ENCODE assay signal across 8 mouse cellular contexts in genomic region chr17:86169092-86169491, GRCm38 (mm10). TPM values are rescaled to one million over a fixed set of nuclear protein-coding genes. Genes with fewer than 3 reads are reported as not detected.
DNase-seq lines count a peak whose midpoint lies in the region; ATAC-seq lines count a peak whose summit lies in the region.

No protein-coding gene starts in this region.

- intact Hi-C loops in left cerebral cortex, postnatal 4 days (cut with DNase I): loop anchor here (5.0 kb wide), 1 partner anchor 273 kb away; no protein-coding TSS in a partner anchor

- DNase-seq in left cerebral cortex, adult 18-20 months (ENCODE audit: low spot score in 2 of 2): peak; percentile 38 to 51
- DNase-seq in left cerebral cortex, postnatal 4 days: no peak
- DNase-seq in cerebellum, postnatal 14 days: peak; percentile 37 to 50
- DNase-seq in kidney, postnatal 36 days: no peak

- no peak overlapping the region for H3K27ac ChIP-seq in heart, embryonic 15.5 days
- H3K27ac ChIP-seq in liver, embryonic 16.5 days (ENCODE audit: low read length): no peak overlapping the region

- H3K4me1 ChIP-seq in heart, embryonic 15.5 days (replicated peaks): peaks cover 33% of the 10 kb centered on the region
- peaks cover 10% of the 10 kb centered on the region for H3K4me1 ChIP-seq in liver, embryonic 16.5 days (ENCODE audit: control insufficient read depth, low read depth, low read length)

- no peaks in the 10 kb centered on the region for H3K9me3 ChIP-seq in heart, embryonic 15.5 days (replicated peaks)
- no peaks in the 10 kb centered on the region for H3K9me3 ChIP-seq in liver, embryonic 16.5 days (replicated peaks; ENCODE audit: control insufficient read depth, low read length)

- WGBS in heart, embryonic 15.5 days: 8% methylated on average over 6 of the region's 6 CpGs
- 29% methylated on average over 6 of the region's 6 CpGs for WGBS in liver, embryonic 16.5 days (ENCODE audit: insufficient replicate concordance)

- H3K9ac ChIP-seq in heart, embryonic 15.5 days: peak overlapping the region; percentile 94
- H3K9ac ChIP-seq in liver, embryonic 16.5 days (ENCODE audit: low read depth, low read length): no peak overlapping the region; the same call in 1 of the 2 replicates

- peak overlapping the region; percentile 85 for H3K4me3 ChIP-seq in heart, embryonic 15.5 days
- peak overlapping the region; percentile 74 for H3K4me3 ChIP-seq in liver, embryonic 16.5 days (ENCODE audit: low read depth, low read length)

- no peak for ATAC-seq in heart, embryonic 15.5 days (replicated peaks; ENCODE audit: insufficient number of reproducible peaks, insufficient read depth, low FRiP score, low read depth)
- ATAC-seq in liver, embryonic 16.5 days (ENCODE audit: low read depth): no peak
- ATAC-seq in megakaryocyte-erythroid progenitor cell, adult 5-6 weeks (replicated peaks; ENCODE audit: low FRiP score, low TSS enrichment, poor library complexity, severe bottlenecking): no peak
- no peak for ATAC-seq in erythroblast, adult 5-6 weeks (replicated peaks; ENCODE audit: low FRiP score, poor library complexity, severe bottlenecking)

- H3K27me3 ChIP-seq in heart, embryonic 15.5 days: no peaks in the 10 kb centered on the region
- peaks cover 36% of the 10 kb centered on the region for H3K27me3 ChIP-seq in liver, embryonic 16.5 days (ENCODE audit: control insufficient read depth, insufficient read depth, low read depth, low read length)

- H3K4me2 ChIP-seq in heart, embryonic 15.5 days: peak overlapping the region; percentile 80
- peak overlapping the region; percentile 86 for H3K4me2 ChIP-seq in liver, embryonic 16.5 days (ENCODE audit: low read depth, low read length)

- H3K36me3 ChIP-seq in heart, embryonic 15.5 days: peaks cover 6% of the 10 kb centered on the region; the same call in 1 of the 2 replicates
- no peaks in the 10 kb centered on the region; the same call in 1 of the 2 replicates for H3K36me3 ChIP-seq in liver, embryonic 16.5 days (ENCODE audit: control insufficient read depth, insufficient read depth)

RNA-seq across cellular contexts. Expression of gene Prkce, which starts 1.5 kb away (rescaled TPM):
- 100 to 1,000 TPM; 270 to 276 TPM for total RNA-seq in left cerebral cortex, adult 18-20 months (2021)
- total RNA-seq in left cerebral cortex, postnatal 4 days (2021): 100 to 1,000 TPM; 253 to 257 TPM
- polyA plus RNA-seq in heart, embryonic 15.5 days (2015; fragmentation: Nextera tagmentation; extraction: Ambion mirVana): 8.5 and 9.6 TPM in 2 replicates
- polyA plus RNA-seq in liver, embryonic 16.5 days (2015; fragmentation: Nextera tagmentation; extraction: Ambion mirVana): 0.43 and 0.77 TPM in 2 replicates
- 3.8 and 5.3 TPM in 2 replicates for total RNA-seq in megakaryocyte-erythroid progenitor cell, adult 5-6 weeks (2014; fragmentation: Nextera tagmentation)
- total RNA-seq in megakaryocyte-erythroid progenitor cell, adult 5-6 weeks (2017): 1.7 and 5.7 TPM in 2 replicates
- total RNA-seq in erythroblast, adult 5-6 weeks (2015; ENCODE audit: low replicate concordance): 1.9 and 2.7 TPM in 2 replicates
- total RNA-seq in erythroblast, adult 5-6 weeks (2017; ENCODE audit: low replicate concordance): 0.34 and 1.3 TPM in 2 replicates

RNA-seq across cellular contexts. Expression of gene Srbd1, which starts 24.1 kb away (rescaled TPM):
- total RNA-seq in left cerebral cortex, adult 18-20 months (2021): 10 to 100 TPM; 14.7 to 15.9 TPM
- total RNA-seq in left cerebral cortex, postnatal 4 days (2021): 10 to 100 TPM; 23.9 to 24.4 TPM
- 9.5 and 11.6 TPM in 2 replicates for polyA plus RNA-seq in heart, embryonic 15.5 days (2015; fragmentation: Nextera tagmentation; extraction: Ambion mirVana)
- 7.5 and 8.6 TPM in 2 replicates for polyA plus RNA-seq in liver, embryonic 16.5 days (2015; fragmentation: Nextera tagmentation; extraction: Ambion mirVana)
- 34.2 and 38.8 TPM in 2 replicates for total RNA-seq in megakaryocyte-erythroid progenitor cell, adult 5-6 weeks (2014; fragmentation: Nextera tagmentation)
- 33.0 and 35.5 TPM in 2 replicates for total RNA-seq in megakaryocyte-erythroid progenitor cell, adult 5-6 weeks (2017)
- total RNA-seq in erythroblast, adult 5-6 weeks (2015; ENCODE audit: low replicate concordance): 8.1 and 9.4 TPM in 2 replicates
- 9.3 and 18.4 TPM in 2 replicates for total RNA-seq in erythroblast, adult 5-6 weeks (2017; ENCODE audit: low replicate concordance)

Comparison
In these comparisons a context has a peak if more than half of its experiments do, and no peak if none do; other contexts are left out.
1. DNase-seq: peak in left cerebral cortex, adult 18-20 months (2 of 2) and cerebellum, postnatal 14 days (2 of 2); none in left cerebral cortex, postnatal 4 days (single experiment) and kidney, postnatal 36 days (0 of 2).
2. RNA of gene Prkce, which starts 1.5 kb away (total RNA-seq): 270 to 276 TPM in left cerebral cortex, adult 18-20 months and 253 to 257 TPM in left cerebral cortex, postnatal 4 days; 1.7 to 5.7 TPM in megakaryocyte-erythroid progenitor cell, adult 5-6 weeks and 0.34 to 2.7 TPM in erythroblast, adult 5-6 weeks; every median in the first group is over 10 times any median in the second.